Mouse (Mus musculus): ENCODE measurements around the gene Heatr6.

Gene Heatr6

GRCm38 (mm10) chr11:83753581-83754181, at the start of gene Heatr6:
TSS of gene Heatr6 (plus strand) at chr11:83753696.
- DNase-seq (ENCODE audit: low spot score in 2 of 2) = peak; percentile 80 to 87

GRCm38 (mm10) chr11:83703705-83704104, 49.8 kb upstream of the Heatr6 start, which contains the start of gene Wfdc17:
TSS of gene Wfdc17 (plus strand) at chr11:83703991.
- no peak for DNase-seq (ENCODE audit: low spot score in 2 of 2)

- no peak for DNase-seq (ENCODE audit: low spot score in 2 of 2)
These were observed 44.8 kb upstream of the Heatr6 start, which contains the start of gene Wfdc18 for GRCm38 (mm10) chr11:83708715-83709114. TSS of gene Wfdc18 (plus strand) at chr11:83709015.

- no peak for DNase-seq (ENCODE audit: low spot score in 2 of 2)
These were observed 43.8 kb upstream of the Heatr6 start for GRCm38 (mm10) chr11:83709683-83710082.

DNA sequence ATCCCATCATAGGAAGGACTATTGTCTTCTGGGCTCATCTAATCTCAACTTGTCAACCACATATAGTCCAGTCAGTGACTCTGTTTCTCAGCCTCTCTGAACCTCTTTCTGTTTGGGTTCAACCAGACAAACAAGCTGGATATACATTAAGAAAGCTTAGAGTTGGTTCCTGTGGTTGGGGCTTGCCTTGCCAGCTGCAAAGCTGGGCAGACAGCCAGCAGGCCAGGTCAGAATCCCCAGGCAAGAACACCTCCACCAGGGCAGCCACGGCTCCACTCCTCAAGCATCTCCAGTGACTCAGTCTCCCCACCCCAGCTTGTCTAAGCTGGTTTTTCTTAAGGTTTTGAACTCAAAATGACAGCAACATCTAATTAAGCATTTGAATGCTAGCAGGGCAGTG, 40.8 kb upstream of the Heatr6 start:
- no peak for DNase-seq (ENCODE audit: low spot score in 2 of 2)

- no peak for DNase-seq (ENCODE audit: low spot score in 2 of 2)
These were observed 39.6 kb upstream of the Heatr6 start for GRCm38 (mm10) chr11:83713925-83714324.

GRCm38 (mm10) chr11:83717042-83717665, 36.3 kb upstream of the Heatr6 start:
- no peak for DNase-seq (ENCODE audit: low spot score in 2 of 2)

DNA sequence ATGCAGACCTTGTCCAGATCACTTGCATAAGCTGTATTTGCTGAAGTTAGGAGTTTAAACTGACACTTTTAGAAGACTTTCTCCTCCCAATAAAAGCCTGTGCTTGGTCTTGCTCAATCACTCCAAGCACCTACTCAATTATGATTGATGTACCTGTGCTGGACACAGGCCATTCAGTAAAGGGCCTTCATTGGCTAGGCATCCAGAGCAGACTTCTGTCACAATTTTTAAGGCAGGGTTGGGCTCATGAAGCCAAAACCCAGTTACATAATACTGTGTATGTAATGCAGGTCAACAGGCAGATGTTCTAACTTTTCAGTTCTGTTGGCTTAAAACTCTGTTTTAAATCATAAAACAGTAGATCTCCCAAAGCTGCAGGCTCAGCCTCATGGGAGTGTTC, 32.7 kb upstream of the Heatr6 start:
- no peak for DNase-seq (ENCODE audit: low spot score in 2 of 2)

- DNase-seq (ENCODE audit: low spot score in 2 of 2) = no peak
These were observed 24.6 kb upstream of the Heatr6 start for GRCm38 (mm10) chr11:83728757-83729432.

DNA sequence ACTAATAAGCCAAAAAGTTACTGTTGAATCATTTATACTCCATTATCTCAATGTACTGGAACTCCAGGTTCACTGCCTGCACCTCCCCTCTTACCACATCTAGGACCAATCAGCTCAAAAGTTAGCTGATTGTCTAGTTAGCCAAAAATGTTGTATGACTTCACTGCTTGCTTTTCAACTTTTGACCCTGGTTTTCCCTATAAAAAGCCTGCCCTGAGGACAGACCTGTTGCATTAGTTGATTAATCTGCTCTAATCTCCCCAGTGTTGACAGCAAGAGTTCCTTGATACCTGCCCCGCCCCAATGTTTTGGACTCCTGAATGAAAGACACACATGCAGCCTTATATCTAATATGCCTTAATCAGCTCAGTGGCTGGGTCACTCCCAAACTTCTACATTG, 22.4 kb upstream of the Heatr6 start:
- DNase-seq (ENCODE audit: low spot score in 2 of 2) = no peak

GRCm38 (mm10) chr11:83733071-83733640, 20.3 kb upstream of the Heatr6 start:
- no peak for DNase-seq (ENCODE audit: low spot score in 2 of 2)

DNA sequence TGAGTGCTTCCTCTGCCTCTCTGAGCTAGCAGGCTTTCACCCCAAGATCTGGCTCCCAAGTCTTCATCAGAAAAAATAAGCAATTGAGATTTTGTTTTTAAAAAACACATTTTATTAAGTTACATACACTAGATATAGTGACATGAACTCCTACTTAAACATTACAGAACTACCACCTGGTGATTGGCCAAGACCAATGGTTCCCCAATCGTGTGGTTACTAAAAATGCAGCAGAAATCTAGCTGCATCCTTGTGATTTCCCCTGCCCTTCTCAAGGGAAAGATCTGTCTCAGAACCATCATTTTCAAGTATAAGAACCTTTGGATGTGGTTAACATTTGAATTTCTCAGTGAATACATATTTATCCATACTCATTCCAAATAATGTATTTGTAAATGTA, 19.3 kb upstream of the Heatr6 start:
- no peak for DNase-seq (ENCODE audit: low spot score in 2 of 2)

DNA sequence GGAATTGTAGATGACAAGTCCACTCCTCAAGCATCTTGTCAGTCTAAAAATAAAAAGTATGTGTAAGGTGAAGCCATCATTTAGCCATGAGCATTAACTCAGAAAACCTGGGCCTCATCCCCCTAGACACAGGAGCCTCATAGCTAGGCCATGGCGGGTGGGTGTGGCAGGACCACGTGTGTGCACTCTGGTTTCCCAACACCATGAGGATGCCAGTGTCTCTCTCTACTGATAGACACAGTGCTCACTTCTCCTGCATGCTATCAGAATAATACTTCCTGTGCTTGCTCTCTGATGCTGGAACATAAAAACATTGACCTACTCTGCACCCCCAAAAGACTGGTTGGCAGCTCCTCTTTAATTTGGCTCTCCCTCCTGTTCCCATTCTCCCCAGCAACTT, 17.6 kb upstream of the Heatr6 start:
- no peak for DNase-seq (ENCODE audit: low spot score in 2 of 2)

DNA sequence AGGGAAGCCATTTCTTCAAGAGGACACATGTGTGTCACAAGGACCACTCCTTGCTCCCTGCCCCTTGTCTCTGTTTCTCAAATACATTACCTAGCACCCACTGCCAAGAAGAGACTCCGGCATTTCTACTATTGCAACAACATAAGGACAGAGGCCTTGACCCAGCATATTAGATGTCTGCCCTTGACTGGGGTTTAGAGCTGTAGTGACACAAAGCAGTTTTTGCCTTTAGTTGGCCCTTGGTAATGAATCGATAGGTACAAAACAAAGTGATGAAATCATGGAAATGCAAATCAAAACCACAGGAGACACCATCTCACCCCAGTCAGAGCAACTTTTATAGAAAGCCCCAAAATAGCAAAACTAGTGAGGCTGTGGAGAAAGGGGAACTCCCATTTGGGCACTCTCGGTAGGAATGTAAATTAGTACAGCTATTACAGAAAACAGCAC, 16.4 kb upstream of the Heatr6 start:
- no peak for DNase-seq (ENCODE audit: low spot score in 2 of 2)

DNA sequence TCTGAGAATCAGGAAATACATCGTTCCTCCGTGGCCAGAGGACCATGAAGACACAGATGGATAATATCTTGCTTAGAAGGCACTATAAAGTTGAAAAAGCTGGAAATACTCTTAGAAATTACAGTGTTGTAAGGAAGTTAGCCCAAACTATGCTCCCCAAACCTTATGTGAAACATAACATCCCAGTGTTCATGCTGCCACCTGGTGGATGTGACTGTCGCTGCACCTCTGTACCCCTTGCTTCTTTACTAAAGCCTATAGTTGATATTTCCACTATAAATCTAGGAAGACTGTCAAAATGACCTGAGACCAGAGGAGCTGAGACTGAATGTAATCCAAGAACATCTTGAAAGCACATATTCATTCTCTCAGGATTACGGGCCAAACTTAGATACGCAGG, 14.3 kb upstream of the Heatr6 start:
- DNase-seq (ENCODE audit: low spot score in 2 of 2) = peak; percentile 22 to 74

DNA sequence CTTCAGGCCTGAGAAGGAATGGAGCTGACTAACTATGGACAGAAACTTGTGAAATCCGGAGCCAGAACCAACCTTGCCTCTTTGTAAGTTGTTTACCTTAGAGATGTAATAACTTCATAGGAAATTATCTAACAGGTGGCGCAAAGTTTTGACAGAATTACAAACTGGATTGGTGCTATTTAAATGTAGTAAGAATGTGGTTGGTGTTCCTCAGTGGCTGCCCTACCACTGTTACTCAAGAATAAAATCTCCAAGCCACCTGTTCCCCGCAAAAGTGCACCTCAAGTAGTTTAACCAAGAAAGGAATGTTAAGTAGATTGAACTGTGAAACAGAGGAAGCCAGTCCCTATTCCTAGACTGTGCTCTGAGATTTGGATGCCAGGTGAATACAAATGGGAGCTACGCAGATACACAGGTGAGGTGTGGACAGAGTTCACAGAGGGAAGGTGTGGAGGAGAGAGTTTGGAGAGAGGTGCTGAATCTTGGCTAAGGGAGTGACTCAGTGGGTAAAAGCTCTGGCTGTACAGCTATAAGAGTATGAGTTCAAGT, 13.0 kb upstream of the Heatr6 start:
- DNase-seq (ENCODE audit: low spot score in 2 of 2) = no peak

DNA sequence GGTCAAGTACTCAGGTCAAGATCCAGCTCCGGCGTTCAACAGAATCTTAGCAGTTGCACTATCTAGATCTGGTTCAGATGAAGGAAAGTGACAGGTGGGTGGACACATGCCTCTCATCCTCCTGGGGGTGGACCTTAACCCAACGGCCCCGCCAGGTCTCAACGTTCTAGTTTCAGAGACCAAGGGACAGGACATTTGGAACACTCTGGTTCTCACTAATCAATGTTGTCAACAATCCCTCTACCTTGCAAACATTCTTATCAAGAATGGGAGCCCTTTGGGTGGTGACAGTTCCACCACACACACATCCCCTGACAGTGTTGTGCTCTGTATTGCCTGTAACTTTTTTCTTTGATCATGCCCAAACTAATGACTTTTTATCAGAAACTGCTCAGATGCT, 11.7 kb upstream of the Heatr6 start:
- no peak for DNase-seq (ENCODE audit: low spot score in 2 of 2)

DNA sequence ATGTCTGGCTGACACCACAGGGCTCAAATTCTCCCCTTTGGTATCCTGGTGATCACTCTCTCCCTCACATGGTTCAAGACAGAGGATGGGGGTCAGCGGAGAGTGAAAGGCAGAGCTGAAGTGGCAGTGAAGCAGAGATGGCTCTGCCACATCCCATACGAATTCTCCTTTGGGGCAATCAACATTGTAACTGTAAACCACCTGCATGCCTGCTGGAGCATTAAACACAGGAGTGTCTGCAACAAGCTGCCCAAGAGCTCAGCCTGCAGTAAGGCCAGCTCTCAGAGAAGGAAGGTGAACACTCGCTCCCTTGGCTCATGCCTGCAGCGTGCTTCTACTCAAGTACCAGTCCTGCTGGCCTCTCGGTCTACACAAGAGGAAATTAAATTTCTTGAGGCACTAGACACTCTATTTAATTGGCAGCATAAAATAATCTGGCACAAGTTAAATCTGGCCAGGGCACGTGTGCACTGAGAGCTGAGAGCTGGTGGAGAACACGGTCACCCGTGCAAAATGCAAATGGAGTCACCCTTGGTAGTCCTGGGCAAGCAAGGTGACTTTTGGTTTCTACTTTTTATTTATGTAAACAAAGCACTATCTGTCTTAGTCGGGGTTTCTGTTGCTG, 10.7 kb upstream of the Heatr6 start:
- no peak for DNase-seq (ENCODE audit: low spot score in 2 of 2)

DNA sequence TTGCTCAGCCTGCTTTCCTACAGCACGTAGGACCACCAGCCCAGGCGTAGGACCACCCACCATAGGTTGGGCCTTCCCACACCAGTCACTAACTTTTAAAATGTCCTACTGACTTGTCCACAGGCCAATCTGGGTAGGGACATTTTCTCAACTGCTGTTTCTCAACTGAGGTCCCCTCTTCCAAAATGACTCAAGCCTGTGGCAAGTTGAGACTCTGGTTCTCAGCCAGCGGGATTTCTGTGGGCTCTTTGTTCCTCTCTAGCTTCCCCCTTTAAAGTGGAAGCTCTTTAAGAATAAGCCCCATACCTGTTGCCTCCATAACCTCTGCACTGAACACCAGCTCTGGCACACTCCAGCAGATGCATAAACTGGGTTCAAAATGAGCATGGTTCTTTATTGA, 10.0 kb upstream of the Heatr6 start:
- no peak for DNase-seq (ENCODE audit: low spot score in 2 of 2)

GRCm38 (mm10) chr11:83746152-83746551, 7.3 kb upstream of the Heatr6 start:
- no peak for DNase-seq (ENCODE audit: low spot score in 2 of 2)

DNA sequence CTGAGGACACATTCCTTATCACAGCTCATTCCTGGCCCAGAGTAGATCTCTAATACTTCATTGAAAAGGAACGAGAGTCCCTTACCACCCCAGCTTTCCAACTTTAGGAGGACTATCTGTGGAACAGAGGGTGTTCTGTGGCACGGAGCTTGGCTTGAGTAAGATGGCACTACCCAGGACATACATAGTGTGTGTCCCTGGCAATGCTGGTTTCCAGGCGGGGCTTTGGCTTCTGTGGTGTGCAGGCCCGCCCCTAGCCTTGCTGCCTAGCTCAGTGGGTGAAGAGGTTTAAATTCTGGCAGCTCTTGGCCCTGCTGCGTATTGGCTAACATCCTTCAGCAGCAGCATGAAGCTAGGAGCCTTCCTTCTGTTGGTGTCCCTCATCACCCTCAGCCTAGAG, 6.8 kb upstream of the Heatr6 start, which contains the start of gene Wfdc21:
Wfdc21 (plus strand) TSS at position 260 of the 400 bp plus-strand sequence.
- DNase-seq (ENCODE audit: low spot score in 2 of 2) = no peak

Measured in thymus, postnatal 10 days (tissue).